Mouse (Mus musculus) E14TG2a.4 (cell line): ENCODE measurements around the gene Hmgcr.

ENCODE experiments used
- CTCF ChIP-seq: conservative IDR thresholded peaks from 2 replicates; pipeline ENCODE4 v1.5.1; 2014; ENCODE audit warnings: low read length
- NANOG ChIP-seq: IDR thresholded peaks from 2 replicates; pipeline ENCODE4 v1.6.1; 2014; ENCODE audit warnings: borderline replicate concordance, low read length, mixed read lengths
- POU5F1 ChIP-seq: IDR thresholded peaks from 2 replicates; pipeline ENCODE4 v1.6.1; 2014; ENCODE audit warnings: low read length, borderline replicate concordance

DNA sequence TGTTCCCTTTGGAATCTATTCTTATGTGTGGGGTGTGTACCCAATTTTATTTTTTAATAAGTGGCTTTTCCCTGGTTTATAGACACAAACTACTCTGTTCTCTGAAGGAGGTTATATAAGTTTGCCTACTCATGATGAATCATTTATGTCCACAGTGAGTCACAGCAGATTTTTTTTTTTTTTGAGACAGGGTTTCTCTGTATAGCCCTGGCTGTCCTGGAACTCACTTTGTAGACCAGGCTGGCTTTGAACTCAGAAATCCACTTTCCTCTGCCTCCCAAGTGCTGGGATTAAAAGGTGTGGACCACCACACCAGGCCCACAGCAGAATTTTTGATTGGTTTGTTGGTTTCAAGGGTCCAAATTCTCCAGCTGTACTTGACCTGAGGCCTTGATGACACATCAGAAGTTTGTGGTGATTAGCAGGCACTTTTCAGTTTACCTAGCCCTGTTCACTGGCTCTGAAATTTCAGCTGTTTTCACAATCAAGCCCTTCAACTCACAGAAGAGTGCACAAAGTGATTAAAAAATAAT, 10.4 kb upstream of the Hmgcr start:
- TF ChIP-seq CTCF, result no peak
- no peak for TF ChIP-seq POU5F1
- TF ChIP-seq NANOG, result no peak
